Mouse (Mus musculus) activated CD4-positive, CD25-positive, alpha-beta regulatory T cell, adult 4 months (primary cell): ENCODE data around the gene Eif4e3. TPM values are rescaled to one million over a fixed set of nuclear protein-coding genes. Genes with fewer than 3 reads are reported as not detected.

Experiments used
- ATAC-seq: one replicate; pipeline ENCODE4 v1.8.0; 2017
- polyA plus RNA-seq, 2 experiments: library from polyadenylated mRNA; unstranded; fragments of 100-300 nt; shearing (Covaris generic); gene quantifications; one replicate each; pipeline ENCODE4 v1.2.1; 2017

Eif4e3 gene
- polyA plus RNA-seq, 2 experiments from 2014 or later, result 33.8 to 35.1 TPM

DNA sequence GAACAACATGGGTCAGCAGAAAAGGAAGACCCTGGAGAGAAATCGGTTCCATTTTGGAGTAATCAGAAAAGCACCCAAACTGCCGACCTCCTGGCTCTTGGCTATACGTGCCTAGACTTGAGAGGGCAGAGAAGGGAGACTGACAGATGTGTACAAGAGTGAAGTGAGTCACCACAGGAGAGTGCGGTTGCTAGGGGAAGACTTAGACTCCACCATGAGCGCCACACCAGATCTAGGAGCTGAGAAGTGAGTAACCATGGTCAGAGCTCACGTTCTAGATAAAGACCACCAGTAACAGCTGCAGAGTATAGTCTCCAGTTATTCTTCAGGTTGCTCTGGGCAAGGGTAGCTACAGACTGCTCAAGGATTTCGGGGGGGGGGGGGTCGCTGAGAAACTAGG, 3.3 kb downstream of the Eif4e3 start:
- no peak for ATAC-seq

DNA sequence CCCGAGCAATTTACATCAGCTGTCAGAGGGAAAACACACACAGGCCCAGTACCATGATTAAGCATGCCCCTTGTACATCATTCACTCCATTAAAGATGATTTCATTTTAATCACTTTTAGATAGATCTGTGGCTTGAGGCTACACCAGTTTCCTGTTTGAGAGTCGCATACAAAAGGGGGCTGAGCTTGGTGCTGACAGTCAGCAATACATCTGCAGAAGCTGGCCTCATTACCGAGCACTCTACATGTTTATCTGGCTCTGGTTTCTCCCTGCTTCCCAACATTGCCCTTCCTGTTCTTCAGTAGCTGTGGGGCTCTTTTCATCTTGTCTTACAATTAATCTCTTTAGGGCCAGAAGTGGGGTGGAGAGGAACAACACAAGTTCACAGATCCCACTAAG, 6.1 kb downstream of the Eif4e3 start:
- ATAC-seq, result peak; percentile 41

DNA sequence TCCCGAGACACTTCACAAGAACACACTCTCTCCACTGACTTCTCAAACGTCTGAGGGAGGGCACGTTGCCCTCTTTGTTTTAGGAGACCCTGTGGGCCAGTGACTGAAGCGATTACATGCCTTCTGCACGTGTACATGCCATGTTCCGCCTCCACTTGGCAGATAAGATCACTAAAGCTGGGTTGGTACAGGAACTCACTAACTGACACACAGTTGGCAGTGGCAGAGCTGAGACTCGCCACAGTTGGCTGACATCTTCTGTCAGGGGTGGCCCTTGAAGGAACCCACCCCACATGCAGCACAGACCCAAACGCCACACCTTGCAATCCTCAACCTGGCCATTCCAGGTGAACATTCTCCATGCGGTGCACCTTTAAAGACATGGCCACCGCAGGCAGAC, 8.0 kb downstream of the Eif4e3 start:
- peak; percentile 27 for ATAC-seq

DNA sequence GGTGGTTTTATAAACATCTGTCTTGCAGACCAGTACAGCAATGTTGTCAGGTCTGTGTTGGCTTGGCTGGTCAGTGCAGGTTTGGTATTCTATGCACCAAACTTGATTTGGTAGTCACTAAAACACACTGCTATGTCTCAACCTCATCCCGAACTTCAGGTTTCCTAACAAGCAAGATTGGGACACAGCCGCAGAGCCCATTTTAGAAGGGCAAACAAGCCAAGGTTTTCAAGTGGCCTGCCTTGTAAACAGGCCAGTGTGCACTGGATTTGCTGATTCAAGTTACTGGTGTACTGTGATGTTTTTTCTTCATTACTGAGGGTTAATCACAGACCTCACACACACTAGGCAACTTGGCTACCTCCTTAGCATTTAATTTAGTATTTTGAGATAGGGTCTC, 10.5 kb downstream of the Eif4e3 start:
- no peak for ATAC-seq

DNA sequence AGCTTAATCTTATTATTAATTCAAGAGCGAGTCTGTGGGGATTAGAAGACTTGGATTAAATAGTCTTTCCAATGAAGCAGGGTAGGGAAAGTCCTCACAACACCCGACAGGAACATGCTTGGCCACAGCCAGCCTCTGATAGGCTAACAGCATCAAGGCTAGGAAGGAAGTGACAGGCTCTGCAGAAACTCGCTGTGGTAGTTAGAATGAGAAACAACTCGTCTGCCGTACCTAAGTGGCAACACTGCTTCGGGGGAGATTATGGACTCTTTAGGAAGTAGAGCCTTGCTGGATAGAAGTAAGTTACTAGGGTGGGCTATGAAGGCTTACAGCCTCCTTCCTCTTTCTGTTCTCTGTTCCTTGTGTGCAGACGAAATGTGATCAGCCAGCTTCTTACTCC, 11.1 kb downstream of the Eif4e3 start:
- ATAC-seq, result peak; percentile 95

DNA sequence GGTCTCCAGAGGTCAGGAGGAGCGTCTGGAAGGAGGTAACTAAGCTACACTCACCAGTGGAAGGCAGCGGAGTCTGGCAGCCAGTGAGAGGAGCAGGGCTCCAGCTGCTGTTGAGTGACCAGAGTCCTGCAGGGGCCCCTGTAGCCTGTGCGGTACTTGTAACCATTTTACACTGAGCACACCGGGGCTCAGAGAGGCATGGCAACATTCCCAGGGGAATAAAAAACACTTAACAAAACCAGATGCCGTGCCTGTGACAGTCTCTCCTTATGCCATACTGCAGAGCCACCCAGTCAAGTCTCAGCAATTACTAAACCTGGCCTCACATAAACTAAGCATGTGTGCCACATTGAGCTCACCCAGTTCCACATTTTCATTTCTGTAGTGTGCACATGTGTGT, 12.2 kb downstream of the Eif4e3 start:
- no peak for ATAC-seq

DNA sequence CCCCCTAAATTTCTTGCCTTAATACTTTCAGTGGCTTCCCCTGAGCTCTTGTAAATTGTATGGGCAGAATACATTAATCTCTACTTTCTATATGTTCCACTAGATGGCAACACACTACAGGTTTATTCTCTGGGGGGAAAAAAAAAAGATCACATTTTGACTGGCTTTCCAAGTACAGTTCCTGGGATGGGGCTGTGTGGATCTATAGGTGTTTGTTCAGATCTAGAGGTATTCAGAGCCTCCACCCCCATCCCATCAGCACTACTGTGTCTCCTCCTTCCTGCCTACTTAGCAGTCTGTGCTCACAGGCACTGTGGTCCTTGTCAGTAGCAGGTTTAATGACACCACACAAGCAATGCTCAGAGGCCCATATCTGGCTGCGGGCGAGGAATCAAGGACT, 14.2 kb downstream of the Eif4e3 start:
- ATAC-seq, result no peak

DNA sequence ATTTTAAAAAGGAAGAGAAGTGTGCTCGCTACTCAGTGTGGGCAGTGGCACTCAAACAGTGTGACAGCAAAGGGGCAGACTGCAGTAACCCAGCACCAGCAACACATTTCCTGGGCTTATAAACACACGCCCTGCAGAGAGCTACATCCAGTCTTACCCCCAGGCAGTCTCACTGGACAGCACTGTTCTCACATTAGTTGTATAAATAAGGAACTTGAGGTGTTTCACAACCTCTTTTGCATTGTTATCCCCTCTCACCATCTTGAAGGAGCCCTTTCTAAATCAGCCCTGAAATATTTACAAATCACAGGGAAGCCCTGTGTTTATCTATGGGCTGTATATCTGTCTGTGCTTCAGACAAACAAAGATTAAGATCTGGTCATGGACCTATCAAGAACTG, 17.3 kb downstream of the Eif4e3 start:
- no peak for ATAC-seq

DNA sequence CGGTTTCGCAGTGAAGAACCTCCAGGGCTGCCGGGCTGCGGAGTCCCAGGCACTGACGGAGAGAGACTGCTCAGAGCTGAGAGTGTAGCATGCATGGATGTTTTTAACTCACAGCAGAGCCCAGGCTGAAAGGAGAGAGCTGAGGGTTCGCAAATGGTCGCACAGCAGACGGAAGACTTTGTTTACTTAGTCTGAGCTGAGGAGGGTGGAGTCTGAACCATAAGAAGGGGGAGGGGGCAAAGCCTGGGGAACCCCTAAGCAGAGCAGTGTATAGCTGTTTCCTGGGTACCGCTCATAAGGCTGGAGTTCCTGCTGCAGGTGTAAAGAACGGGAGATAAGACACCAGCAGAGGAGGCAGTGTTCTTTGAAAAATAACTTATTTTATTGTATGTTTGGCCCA, 20.2 kb downstream of the Eif4e3 start:
- peak; percentile 83 for ATAC-seq

DNA sequence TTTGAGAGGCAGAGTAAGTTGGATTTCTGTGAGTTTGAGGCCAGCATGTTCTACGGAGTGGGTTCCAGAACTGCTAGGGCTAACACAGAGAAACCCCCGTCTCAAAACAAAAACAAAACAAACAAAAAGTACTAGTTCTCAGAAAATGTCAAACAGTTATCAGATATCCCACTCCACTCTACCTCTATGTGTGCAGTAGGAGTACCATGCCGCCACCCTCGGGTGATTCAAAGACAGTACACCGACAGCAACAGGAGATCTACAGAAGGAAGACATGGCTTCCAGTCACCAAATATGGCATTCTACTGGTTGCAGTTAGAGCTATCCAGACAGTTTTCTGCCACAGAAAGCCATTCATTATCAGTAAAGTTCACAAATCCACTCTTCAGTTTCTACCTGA, 21.7 kb downstream of the Eif4e3 start:
- ATAC-seq, result no peak

DNA sequence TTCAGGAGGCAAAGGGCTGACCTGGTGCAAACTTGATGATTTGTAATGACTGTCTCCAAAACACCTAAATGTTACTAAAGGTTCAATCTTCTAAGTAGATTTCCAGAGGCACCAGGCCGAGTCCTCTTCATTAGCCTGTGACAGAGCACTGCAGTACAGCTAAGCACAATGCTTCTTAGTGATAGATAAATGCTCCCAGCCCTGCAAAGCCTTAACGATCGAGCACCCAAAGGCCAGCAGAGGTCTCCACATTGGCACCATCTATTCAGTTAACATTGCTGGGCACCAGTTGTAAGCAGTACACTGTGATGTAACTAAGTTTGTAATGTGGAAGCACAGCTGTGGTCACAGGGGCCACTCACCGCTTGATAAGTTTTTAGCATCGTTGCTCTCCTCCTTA, 22.2 kb downstream of the Eif4e3 start:
- ATAC-seq, result no peak

DNA sequence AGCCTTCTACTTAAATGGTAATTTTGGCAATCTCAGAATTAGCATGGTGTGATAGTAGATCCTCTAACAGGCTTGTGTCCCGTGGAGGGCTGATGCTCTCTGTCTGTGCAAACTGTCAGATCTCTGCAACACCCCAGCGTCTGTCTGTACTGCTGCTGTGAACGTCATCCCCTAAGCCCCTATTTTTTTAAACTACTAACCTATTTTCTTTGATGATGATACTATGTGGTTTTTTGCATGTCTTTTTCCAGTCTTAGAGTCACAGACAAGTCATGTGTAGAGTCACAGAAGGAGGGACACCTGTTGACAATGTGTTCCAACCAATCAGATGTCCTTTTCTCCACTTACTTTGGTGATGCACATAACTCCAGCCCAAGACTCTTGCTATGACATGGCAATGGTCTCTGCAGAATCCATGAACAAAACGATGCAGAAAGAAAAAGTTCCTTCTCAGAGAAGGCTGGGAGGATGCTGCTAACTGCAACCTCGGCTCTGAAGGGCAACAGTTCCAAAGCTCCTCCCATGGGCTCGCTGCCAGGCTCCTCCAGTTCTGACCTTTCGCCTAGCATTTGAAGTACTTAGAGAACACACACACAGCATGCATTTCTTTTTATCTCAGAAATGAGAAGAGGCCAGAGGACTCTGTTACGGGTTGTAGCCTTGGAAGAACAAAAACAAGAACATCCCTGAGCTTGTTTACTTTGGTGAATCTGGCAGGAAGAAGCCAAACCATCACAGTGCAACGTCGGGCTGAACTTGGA, 23.0 kb downstream of the Eif4e3 start:
- peak; percentile 48 for ATAC-seq

DNA sequence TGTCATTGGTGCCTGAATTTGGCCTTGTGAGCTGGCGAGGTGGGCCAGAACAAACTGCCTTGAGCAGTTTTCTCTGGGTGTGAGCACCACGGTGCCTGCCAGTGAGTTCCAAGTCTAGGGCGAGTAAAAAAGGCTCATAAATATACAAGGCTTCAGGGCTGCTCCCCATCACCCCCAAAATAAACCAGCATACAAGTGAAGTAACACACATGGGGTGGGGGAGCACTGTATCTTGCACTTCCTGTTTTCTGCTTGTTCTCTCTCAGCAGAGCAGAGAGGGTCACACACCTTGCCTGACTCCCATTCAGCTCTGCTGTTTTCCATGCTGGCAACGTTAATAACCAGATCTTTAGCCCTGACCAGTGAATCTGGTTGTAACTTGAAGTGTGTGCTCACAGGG, 29.1 kb downstream of the Eif4e3 start:
- no peak for ATAC-seq

DNA sequence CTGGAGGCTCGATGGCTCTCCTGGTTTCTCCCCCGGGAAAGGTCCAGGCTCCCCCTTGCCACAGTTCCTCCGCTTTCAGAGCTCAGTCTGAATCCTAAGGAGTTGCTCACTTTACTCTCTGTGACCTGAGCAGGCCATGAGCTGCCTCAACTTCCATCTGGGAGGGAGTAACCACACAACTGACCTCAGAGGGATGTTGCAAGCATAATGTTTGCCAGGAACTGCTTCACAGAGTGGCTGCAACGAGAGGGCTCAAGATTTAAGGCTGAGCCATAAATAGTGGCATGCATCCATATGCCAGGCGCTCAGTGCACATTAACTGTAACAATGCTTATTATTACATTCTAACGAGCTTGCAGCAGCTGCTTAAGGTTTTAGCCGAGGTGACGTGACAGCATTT, 29.8 kb downstream of the Eif4e3 start:
- ATAC-seq, result no peak

DNA sequence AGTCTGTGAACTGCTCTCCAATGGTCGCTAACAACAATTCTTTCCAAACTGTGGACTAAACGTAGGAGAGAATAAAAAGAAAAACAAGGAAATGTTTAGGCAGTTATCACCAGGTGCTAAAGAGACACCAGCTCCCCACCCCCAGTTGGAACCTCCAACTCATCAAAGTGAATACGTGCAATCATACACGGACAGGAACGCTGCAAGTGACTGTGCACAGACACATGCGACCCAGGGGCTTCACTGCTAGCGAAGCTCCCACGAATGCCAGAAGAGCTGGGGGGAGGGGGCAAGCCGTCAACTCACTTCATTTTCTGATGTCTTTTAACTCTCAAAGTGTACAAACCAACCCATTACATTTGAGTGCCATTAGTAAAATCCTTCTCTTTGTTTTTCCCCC, 30.4 kb downstream of the Eif4e3 start:
- no peak for ATAC-seq

DNA sequence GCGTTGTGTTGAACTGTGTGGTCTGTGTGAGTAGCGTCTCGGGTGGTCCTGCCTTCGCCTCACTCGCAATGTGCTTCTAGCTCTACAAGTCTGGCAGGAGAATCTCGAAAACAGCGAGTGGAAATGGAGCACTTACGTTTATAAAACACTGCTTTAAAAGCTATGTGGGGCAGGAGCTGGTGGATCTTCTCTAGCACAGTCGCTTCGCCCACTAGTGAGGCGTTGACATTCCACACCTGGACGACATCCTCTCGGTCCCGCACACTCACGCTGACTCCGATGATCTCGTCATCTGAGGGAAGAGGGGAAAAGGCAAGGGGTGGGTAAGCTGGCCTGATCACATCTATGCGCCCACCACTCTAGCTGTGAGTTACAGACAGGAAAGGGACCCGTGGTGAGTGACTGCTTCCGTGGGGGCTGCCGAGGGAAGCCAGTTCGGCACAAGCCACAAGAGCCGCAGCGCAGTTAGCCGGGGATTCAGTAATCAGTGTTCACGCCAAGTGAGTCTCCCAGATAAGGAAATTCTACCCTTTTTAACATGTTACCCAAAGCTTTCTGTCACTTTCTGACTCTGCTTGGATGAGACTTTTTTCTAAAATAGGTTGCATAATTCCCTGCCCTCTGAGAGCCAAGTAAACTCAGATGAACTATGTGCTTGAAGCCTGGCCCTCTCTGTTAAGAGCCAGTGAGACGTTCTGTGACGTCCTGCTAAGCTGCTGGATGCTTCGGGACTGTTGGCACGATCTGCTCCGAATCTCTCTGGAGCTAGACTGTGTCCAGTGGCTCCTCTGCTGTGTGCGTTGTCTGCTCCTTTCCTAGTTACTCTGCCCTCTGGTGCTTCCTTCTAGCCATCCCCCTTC, 34.2 kb downstream of the Eif4e3 start:
- ATAC-seq, result no peak

DNA sequence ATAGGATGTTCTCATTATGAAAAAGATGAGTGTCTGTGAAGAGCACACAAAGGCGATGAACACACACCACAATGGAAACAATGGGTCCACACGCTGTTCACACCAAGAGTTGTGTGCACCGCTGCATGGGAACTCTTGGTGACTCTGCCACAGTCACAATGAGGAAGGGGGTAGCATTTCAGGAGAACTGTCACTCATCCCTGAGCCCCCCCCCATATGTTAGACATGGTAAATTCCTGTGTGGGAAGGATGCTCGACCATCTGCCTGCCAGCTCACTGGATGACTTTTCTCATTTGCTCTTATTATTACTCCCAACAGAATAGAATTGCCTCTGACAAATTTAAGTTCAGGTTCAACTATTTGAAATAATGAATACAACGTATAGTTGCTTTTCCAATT, 34.9 kb downstream of the Eif4e3 start:
- ATAC-seq, result no peak

DNA sequence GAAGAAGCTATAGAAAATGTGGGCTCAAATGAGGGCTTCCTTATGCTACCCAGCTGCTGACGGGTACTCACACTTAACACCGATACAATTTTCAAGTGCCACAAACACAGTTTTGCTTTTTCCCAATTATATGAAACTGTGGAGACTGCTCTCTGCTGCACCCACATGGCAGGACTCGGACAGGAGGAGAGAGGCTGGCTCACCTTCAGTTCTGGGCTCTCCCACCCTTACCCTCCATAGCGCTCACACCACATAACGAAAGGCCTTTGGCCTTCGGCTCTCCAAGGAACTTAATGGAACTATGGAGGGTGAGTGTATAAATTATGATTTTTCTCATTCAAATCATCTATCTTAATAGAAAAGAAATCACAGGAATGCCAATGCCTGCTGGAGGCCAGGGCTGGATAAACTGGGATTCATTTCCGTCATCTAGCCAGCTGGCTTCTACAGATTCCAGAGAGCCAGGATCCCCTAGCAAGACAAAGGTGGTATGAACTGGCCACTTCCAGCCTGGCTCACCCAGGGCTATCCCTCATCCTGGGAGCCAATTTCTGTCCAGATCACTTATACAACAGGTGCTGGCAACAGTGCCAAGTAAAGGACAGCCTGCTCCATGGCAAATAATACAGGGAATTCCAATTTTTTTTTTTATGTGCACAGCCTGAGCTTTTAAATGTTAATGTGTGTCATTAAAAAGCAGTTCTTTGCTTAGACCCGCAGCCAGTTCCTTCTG, 36.7 kb downstream of the Eif4e3 start:
- ATAC-seq, result no peak

DNA sequence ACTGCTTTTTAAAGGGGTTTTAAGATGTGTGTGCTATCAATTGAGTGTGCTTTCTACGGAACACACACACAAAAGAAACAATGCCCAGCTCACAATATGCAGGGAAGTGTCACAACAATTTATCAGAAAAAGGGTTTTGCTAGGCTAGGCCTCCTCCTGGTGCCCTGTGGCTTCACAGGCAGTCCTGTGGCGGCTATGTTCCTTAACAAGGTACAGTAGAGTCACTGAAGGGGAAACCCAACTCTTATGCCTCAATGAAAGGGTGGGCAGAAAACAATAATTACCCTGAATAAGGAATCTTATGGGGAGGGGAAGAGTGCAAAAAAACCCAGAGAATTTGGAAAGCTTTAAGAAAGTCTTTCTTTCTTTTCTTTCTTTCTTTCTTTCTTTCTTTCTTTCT, 40.2 kb downstream of the Eif4e3 start:
- no peak for ATAC-seq

DNA sequence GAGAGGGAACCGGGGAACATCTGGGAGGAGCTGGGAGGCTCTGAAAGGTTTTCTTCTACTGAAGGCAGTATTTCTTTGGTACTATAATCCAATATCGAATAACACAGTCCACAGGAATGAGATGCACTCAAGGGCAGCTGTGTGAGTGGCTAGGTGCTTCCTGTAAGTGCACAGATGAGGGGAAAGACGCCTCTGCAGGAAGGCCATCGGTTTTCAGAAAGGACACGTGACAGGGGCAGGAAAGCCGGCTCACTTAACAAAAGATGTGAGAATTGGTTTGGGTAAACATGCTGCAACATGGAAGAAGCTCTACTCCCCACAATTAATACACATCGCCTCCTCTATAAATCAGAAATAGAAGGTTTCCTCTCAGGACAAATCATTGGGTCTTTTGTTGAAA, 40.8 kb downstream of the Eif4e3 start:
- no peak for ATAC-seq

DNA sequence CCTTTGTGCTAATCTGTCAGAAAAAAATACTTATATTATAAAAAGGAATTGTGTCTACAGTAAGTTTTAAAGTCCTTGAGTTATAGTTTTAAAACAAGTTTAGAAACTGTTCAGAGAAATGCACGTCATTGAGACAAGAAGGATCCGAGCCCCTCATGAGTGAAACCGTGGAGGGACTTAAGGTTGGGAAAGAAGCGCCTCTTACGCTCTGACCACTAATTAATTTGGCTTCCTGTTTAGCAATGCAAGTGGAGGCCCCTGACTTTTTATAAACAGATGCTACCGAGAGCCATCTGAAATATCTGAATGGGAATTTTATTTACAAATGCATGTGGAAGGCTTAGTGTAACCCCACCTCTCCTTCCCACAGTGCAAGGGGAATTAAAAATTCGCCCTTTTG, 41.3 kb downstream of the Eif4e3 start:
- no peak for ATAC-seq

DNA sequence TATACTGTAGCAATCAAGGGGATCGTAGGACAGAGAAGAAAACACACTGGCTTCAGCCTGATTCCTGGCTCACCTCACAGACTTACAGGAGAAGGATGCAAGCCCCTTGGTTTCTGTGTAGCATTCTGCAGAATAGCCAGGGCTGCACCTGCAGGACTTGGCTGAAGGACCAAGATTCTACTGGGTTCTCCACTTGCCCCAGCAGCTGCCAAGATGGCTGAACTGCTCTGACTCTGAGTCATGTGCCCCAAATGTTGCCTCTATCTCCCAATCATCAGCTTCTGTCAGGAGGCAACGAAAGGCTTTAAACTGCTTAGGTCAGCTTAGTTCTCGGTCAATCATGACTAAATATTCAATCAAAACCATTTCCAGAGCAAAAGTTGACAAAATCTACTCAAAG, 42.0 kb downstream of the Eif4e3 start:
- no peak for ATAC-seq

DNA sequence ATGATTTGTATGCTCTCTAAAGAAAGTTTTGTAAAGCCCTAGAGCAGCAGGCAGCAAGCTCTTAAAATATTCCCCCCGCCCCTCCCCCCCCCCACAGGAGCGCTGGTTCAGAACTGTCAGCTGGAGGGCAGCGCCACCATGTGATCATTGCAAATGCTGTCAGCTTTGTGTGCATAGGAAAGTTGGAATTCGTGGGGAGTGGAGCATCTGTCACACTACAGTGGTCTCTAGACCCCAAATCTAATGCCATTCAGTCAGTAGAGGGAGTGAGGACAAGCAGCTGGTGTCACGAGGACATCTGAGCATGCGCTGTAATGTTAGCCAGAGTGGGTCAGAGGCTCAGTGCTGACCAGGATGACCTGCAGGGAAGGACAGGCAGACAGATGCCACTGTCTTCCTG, 42.9 kb downstream of the Eif4e3 start:
- ATAC-seq, result no peak

DNA sequence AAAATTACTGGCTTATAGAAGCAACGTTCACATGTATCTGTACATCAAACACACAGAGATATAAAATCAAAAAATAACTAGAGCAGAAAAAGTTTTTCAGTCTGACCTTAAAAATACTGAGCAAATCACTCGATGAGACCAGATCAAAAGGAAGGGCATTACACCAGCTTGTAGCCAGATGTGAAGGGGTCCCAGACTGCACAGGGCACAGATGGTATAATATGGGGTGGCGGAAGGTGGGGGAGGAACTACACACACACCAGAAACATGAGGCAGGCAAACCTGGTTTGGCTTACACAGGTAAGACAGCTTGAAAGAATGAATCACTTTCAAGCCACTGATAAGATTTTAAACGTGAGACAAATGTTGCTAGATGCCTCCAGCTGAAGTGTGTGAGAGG, 45.4 kb downstream of the Eif4e3 start:
- ATAC-seq, result no peak
